In genomic region chr1:153752521-153752920, GRCm38 (mm10) we compare ENCODE assay signal across 9 mouse cellular contexts. TPM values are rescaled to one million over a fixed set of nuclear protein-coding genes. Genes with fewer than 3 reads are reported as not detected.
DNase-seq lines count a peak whose midpoint lies in the region; ATAC-seq and TF ChIP-seq lines count a peak whose summit lies in the region.
"Had no signal": no experiment of that assay in that cellular context is flagged by ENCODE, and none has a peak within 500 bp of the region (broad histone marks: within the 10 kb centered on the region; RNA-seq: fewer than 3 reads in every experiment).

No protein-coding gene starts in this region.

- intact Hi-C loops in heart, adult 2 months (cut with DNase I): no loop called here

- H3K9ac ChIP-seq in heart, adult 2 months (ENCODE audit: low read depth, low read length): peak overlapping the region; percentile 54
- H3K9ac ChIP-seq in heart, embryonic 16.5 days (ENCODE audit: low read length): peak overlapping the region; percentile 65

- no peaks in the 10 kb centered on the region for H3K27me3 ChIP-seq in heart, adult 2 months (ENCODE audit: control insufficient read depth, insufficient read depth, low read length)
- no peaks in the 10 kb centered on the region; the same call in 1 of the 2 replicates for H3K27me3 ChIP-seq in heart, embryonic 16.5 days (ENCODE audit: control insufficient read depth, insufficient read depth, low read length)

- ATAC-seq in heart, embryonic 16.5 days (replicated peaks; ENCODE audit: extremely low read depth, insufficient read depth, low FRiP score): no peak
- ATAC-seq in megakaryocyte, adult 5-6 weeks (ENCODE audit: poor library complexity, severe bottlenecking): peak; percentile 45
- ATAC-seq in activated CD4-positive, CD25-positive, alpha-beta regulatory T cell, adult 4 months: no peak

- H3K4me2 ChIP-seq in heart, embryonic 16.5 days (ENCODE audit: low read depth, low read length): peak overlapping the region; percentile 63

- no peaks in the 10 kb centered on the region for H3K9me3 ChIP-seq in heart, embryonic 16.5 days (replicated peaks; ENCODE audit: control insufficient read depth, low read length)

- DNase-seq in heart, adult 2 months: no peak
- no peak for DNase-seq in heart, adult 8-10 months (ENCODE audit: low spot score)
- peak; percentile 49 to 50 for DNase-seq in B cell, adult 2 months
- no peak for DNase-seq in ovary, postnatal 36 days (ENCODE audit: low spot score)
- no peak for DNase-seq in MN1 (ENCODE audit: low spot score)

- H3K4me3 ChIP-seq in heart, adult 2 months: peak overlapping the region; percentile 49
- H3K4me3 ChIP-seq in heart, embryonic 16.5 days (ENCODE audit: low read length): peak overlapping the region; percentile 48

- peak overlapping the region; percentile 75 for H3K27ac ChIP-seq in heart, adult 2 months
- peak overlapping the region; percentile 71 for H3K27ac ChIP-seq in heart, embryonic 16.5 days (ENCODE audit: low read length)

- TF ChIP-seq EP300 in heart, adult 2 months (IDR thresholded peaks at IDR 0.05; ENCODE audit: insufficient read depth, low read depth, low read length): no peak

- 61% methylated on average over 6 of the region's 6 CpGs for WGBS in heart, adult 2 months
- 79% methylated on average over 6 of the region's 6 CpGs for WGBS in heart, embryonic 16.5 days

- no peak for TF ChIP-seq CTCF in heart, adult 2 months (IDR thresholded peaks at IDR 0.05)

- H3K36me3 ChIP-seq in heart, adult 2 months (ENCODE audit: control insufficient read depth, insufficient read depth, low read length): no peaks in the 10 kb centered on the region
- H3K36me3 ChIP-seq in heart, embryonic 16.5 days (ENCODE audit: control insufficient read depth, insufficient read depth): peaks cover 7% of the 10 kb centered on the region; the same call in 1 of the 2 replicates

- TF ChIP-seq POLR2A in heart, adult 2 months (IDR thresholded peaks at IDR 0.05; ENCODE audit: insufficient read depth, low read depth, low read length): no peak

- H3K4me1 ChIP-seq in heart, adult 2 months (ENCODE audit: control insufficient read depth, insufficient read depth, low read length): peaks cover 12% of the 10 kb centered on the region
- peaks cover 25% of the 10 kb centered on the region for H3K4me1 ChIP-seq in heart, embryonic 16.5 days (ENCODE audit: control insufficient read depth, insufficient read depth, low read length)

- H3K79me2 ChIP-seq in heart, adult 2 months (replicated peaks; ENCODE audit: control insufficient read depth, insufficient read depth, low read length): no peaks in the 10 kb centered on the region

RNA-seq across cellular contexts. Expression of gene Rnasel, which starts 3.3 kb away (rescaled TPM):
- total RNA-seq in heart, adult 2 months (2021): 1 to 10 TPM; 4.1 to 4.6 TPM
- polyA plus RNA-seq in heart, adult 2 months (2012; rRNA removed): 2.5 and 4.4 TPM in 2 replicates
- total RNA-seq in heart, adult 8-10 months (2022): 1 to 10 TPM; 3.8 to 4.4 (median 3.9) TPM
- polyA plus RNA-seq in heart, embryonic 16.5 days (2015; fragmentation: Nextera tagmentation; extraction: Ambion mirVana): 22.1 and 28.2 TPM in 2 replicates
- 50.2 and 54.4 TPM in 2 replicates for total RNA-seq in megakaryocyte, adult 5-6 weeks (2015)
- 60.5 and 74.1 TPM in 2 replicates for total RNA-seq in megakaryocyte, adult 5-6 weeks (2017)
- polyA plus RNA-seq in activated CD4-positive, CD25-positive, alpha-beta regulatory T cell, adult 4 months (2017; shearing (Covaris generic)): 10 to 100 TPM; 38.6 to 49.7 TPM
- total RNA-seq: ES-E14 had no signal

RNA-seq across cellular contexts. Expression of gene Rgs16, which starts 12.4 kb away (rescaled TPM):
- 1 to 10 TPM; 1.4 to 1.9 TPM for total RNA-seq in heart, adult 2 months (2021)
- 0.80 and 1.3 TPM in 2 replicates for polyA plus RNA-seq in heart, adult 2 months (2012; rRNA removed)
- 1 to 10 TPM; 1.2 to 2.6 (median 2.0) TPM for total RNA-seq in heart, adult 8-10 months (2022)
- 6.4 and 6.6 TPM in 2 replicates for polyA plus RNA-seq in heart, embryonic 16.5 days (2015; fragmentation: Nextera tagmentation; extraction: Ambion mirVana)
- not detected in 2 replicates for total RNA-seq in megakaryocyte, adult 5-6 weeks (2015)
- not detected in 2 replicates for total RNA-seq in megakaryocyte, adult 5-6 weeks (2017)
- 10 to 100 TPM in 1 of 2 experiments, 1 to 10 TPM in 1; 5.6 to 27.5 TPM for polyA plus RNA-seq in activated CD4-positive, CD25-positive, alpha-beta regulatory T cell, adult 4 months (2017; shearing (Covaris generic))

Comparison
In these comparisons a context has a peak if more than half of its experiments do, and no peak if none do; other contexts are left out.
1. DNase-seq: peak in B cell, adult 2 months (2 of 2); none in heart, adult 2 months (0 of 2), heart, adult 8-10 months (single experiment), ovary, postnatal 36 days (single experiment) and MN1 (single experiment).
2. RNA of gene Rnasel, which starts 3.3 kb away (total RNA-seq): 50.2 to 74.1 TPM in megakaryocyte, adult 5-6 weeks; 4.1 to 4.6 TPM in heart, adult 2 months and 3.8 to 4.4 TPM in heart, adult 8-10 months; every median in the first group is over 4 times any median in the second.